Mouse (Mus musculus): ENCODE measurements around the gene Cacna1c. TPM values are rescaled to one million over a fixed set of nuclear protein-coding genes. Genes with fewer than 3 reads are reported as not detected.
"Not testable (repeated sequence)": the region's sequence is repeated elsewhere in the genome, so short reads cannot be mapped to it uniquely, and the experiment has no call there.

The Cacna1c gene
- total RNA-seq, 2 experiments from 2014 or later, result 52.3 to 81.7 TPM

GRCm38 (mm10) chr6:119215040-119215613 lies 18.9 kb upstream of the Cacna1c start:
- intact Hi-C loops (cut with DNase I), result loop anchor here (5.0 kb wide), 2 partner anchors 108 to 588 kb away; no protein-coding TSS in a partner anchor
- no peak for DNase-seq (ENCODE audit: low spot score in 2 of 2)

DNA sequence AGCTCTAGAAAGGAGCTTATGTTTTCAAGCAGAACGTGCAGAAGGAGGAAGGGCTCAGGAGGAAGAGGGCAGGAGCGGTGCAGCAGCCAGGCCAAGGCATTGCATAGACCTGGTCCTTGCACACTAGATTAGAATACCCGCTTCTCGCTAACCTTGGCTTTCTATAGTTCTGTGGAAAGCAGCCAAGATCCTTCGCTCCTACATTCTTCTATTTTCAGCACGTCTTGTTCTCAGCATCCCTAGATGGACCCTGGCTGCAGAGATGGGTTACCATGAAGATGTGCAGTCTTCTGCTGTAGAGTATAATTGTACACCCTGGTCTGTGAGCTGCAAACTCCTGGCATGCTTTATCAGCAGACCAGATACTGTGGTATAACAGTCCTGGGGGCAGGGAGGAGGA lies 18.0 kb upstream of the Cacna1c start:
- DNase-seq (ENCODE audit: low spot score in 2 of 2), result no peak
- intact Hi-C loops (cut with DNase I), result no loop called here

DNA sequence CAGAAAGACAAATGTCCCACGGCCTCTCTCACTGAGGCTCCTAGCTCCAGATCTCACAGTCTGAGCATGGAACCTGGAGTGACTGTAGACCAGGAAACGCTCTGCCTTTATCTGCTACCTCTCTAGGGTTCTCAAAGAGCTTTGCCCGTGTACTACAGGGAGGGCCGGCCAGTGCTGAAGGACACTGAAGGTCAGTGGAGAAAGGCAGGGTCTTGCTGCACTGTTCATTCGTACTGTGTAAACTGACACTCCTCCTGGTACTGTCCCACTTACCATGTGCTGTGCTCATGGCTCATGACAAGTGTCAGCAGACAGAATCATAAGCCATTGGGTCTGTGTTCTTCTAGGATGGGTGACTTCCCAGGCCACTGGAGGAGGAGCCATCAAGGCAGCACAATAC lies 17.2 kb upstream of the Cacna1c start:
- intact Hi-C loops (cut with DNase I), result no loop called here
- DNase-seq (ENCODE audit: low spot score in 2 of 2), result no peak

- intact Hi-C loops (cut with DNase I); DNase-seq (ENCODE audit: low spot score in 2 of 2): not testable (repeated sequence)
Measured at GRCm38 (mm10) chr6:119206006-119206405, 9.8 kb upstream of the Cacna1c start.

DNA sequence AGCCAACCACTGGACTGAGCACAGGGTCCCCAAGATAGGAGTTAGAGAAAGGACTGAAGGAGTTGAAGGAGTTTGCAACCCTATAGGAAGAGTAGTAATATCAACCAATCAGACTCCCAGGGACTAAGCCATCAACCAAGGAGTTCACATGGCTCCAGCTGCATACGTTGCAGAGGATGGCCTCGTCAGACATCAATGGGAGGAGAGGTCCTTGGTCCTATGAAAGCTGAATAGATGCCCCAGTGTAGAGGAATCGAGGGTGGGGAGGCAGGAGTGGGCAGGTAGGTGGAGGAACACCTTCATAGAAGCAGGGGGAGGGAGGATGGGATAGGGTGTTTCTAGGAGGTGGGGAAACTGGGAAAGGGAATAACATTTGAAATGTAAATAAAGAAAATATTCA lies 8.7 kb upstream of the Cacna1c start:
- intact Hi-C loops (cut with DNase I), result no loop called here
- no peak for DNase-seq (ENCODE audit: low spot score in 2 of 2)

DNA sequence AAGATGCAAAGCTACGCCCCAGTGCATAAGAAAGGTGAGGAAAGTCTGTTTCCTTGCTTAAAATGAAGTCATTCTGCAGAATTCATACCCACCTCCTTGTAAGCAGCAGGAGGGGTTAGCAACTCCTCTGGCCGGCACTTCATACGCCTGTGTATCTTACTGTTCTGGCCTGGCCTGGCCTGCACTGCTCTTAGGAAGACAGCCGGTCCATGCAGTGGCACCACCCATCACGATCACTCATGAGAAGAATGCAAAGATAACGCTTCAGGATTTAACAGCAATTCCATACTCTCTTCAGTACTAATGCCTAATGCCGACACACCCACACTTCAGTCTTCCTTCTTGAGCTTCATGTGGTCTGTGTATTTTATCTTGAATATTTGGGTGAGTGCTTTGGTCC lies 8.1 kb upstream of the Cacna1c start:
- intact Hi-C loops (cut with DNase I), result no loop called here
- DNase-seq (ENCODE audit: low spot score in 2 of 2), result no peak

DNA sequence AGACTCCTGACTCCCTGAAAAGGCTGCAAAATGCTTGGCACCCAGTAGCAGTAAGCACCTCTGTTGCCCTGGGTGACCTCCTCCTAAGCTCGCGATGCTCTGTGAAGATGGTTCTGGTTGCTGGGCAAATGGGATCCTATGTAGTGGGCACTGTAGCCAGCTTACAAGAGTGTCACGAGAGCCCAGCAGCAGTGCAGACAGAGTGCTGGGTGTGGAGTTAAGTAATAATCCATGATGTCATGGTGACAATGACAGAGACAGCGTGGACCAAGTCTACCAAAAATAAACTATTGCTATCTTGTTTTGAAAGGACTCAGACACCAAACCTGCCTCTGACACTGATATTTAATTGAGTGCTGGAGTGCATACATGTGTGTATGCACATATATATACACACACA lies 5.4 kb upstream of the Cacna1c start:
- DNase-seq (ENCODE audit: low spot score in 2 of 2), result no peak
- intact Hi-C loops (cut with DNase I), result no loop called here

- intact Hi-C loops (cut with DNase I), result no loop called here
- DNase-seq (ENCODE audit: low spot score in 2 of 2), result no peak
Measured at GRCm38 (mm10) chr6:119200362-119200761, 4.1 kb upstream of the Cacna1c start.

DNA sequence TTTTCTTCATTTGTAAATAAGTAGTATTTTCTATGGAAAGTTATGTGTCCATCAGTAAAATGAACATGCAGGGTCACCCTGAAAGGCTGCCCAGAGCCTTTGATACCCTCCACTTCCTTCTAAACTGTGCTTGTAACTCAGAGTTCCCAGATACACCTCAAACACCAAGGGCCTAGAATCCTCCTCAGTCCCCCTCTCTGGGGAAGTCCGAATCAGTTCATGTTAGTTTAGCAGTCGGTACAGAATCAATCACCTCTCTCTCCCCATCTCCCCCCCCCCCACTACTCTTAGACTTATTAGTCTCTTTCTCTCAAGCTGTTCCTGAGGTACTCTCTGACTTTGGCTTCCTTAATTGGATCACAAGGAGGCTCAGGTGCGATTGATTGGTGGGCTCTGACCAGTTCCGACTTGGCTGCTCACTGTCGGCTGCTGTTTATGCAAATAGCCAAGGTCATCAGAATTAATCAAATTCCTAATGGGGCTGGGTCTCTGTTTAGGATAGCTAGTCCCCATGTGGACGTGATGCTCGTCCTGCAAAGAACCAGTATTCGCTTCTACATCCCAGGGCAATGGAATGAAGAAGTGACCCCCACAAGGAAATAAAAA lies 3.2 kb upstream of the Cacna1c start:
- no peak for DNase-seq (ENCODE audit: low spot score in 2 of 2)
- intact Hi-C loops (cut with DNase I), result no loop called here

GRCm38 (mm10) chr6:119198534-119199273 lies 2.5 kb upstream of the Cacna1c start:
- intact Hi-C loops (cut with DNase I), result no loop called here
- no peak for DNase-seq (ENCODE audit: low spot score in 2 of 2)

GRCm38 (mm10) chr6:119194601-119195000 lies 1.6 kb downstream of the Cacna1c start:
- intact Hi-C loops (cut with DNase I), result no loop called here
- no peak for DNase-seq (ENCODE audit: low spot score in 2 of 2)

- DNase-seq (ENCODE audit: low spot score in 2 of 2), result no peak
Measured at GRCm38 (mm10) chr6:119194161-119194560, 2.1 kb downstream of the Cacna1c start.

DNA sequence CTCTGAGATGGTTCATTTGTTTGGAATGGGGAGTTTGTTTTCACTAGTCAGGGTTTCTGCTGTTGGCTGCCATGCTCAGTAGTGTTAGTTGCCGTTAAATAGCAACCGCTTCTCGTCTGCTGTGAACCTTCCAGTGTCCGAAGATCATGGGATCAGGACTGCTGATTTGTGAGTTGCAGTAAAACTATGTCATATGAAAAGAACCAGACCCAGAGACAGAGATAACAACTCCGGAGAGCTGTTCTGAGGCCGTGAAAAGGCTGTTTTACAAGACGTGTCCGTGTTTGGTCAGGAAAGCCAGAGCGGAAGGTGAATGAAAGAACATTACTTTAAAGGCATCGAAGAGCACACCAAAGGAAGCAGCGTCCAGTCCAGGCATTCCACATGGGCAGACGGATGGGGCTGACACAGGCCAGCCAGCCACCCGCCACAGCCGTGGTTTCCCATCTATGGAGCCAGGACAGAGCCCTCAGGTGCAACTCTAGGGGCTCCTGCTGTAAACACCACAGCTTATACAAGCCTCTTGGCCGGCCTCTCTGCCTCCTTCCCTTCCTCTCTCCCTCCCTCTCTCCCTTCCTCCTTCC lies 2.6 kb downstream of the Cacna1c start:
- DNase-seq (ENCODE audit: low spot score in 2 of 2), result no peak
- intact Hi-C loops (cut with DNase I), result no loop called here

More at GRCm38 (mm10) chr6:119194161-119194560, 2.1 kb downstream of the Cacna1c start:
- intact Hi-C loops (cut with DNase I), result no loop called here

- no peak for DNase-seq (ENCODE audit: low spot score in 2 of 2)
- intact Hi-C loops (cut with DNase I), result no loop called here
Measured at GRCm38 (mm10) chr6:119191478-119191877, 4.7 kb downstream of the Cacna1c start.

DNA sequence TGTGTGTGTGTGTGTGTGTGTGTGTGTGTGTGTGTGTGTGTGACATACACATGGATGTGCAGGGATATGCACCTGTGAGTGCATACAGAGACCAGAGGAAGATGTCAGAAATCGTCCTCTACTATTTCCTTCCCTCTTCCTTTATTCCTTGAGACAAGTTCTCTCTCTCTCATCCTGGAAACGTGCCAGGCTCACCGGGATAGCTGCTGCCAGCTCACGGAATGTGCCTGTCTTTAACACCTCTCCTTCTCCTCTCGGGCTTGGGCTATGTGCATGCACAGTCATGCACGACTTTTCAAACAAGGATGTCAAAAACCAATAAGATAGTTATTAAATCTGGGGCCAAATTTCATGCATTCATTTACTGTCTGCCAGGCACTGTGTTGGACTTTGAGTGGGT lies 8.6 kb downstream of the Cacna1c start:
- DNase-seq (ENCODE audit: low spot score in 2 of 2), result no peak
- intact Hi-C loops (cut with DNase I), result loop anchor here (10.0 kb wide), 1 partner anchor 543 kb away; no protein-coding TSS in a partner anchor

DNA sequence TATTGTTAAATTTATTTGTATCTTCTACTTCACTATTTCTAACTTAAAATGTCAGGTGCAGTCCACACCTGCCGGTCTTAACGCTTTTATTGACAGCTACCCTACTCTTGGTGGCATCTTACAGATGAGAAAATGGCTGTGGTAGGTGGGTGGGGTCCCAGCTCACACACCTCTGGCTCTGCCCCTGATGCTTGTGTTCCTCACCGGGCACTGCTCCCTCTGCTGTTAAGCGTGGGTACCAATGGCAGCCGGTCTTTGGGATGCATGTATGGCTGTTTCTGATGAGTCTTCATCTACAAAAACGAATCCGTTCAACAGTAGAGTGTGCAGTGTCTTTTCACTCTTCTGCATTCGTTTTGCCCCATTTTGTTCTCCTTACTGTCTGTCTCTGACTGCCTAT lies 9.6 kb downstream of the Cacna1c start:
- intact Hi-C loops (cut with DNase I), result loop anchor here (10.0 kb wide), 1 partner anchor 542 kb away; no protein-coding TSS in a partner anchor
- DNase-seq (ENCODE audit: low spot score in 2 of 2), result peak in 1 of 2 experiments; percentile 15

- DNase-seq (ENCODE audit: low spot score in 2 of 2), result no peak
- intact Hi-C loops (cut with DNase I), result loop anchor here (10.0 kb wide), 1 partner anchor 539 kb away; no protein-coding TSS in a partner anchor
Measured at GRCm38 (mm10) chr6:119183781-119184180, 12.4 kb downstream of the Cacna1c start.

- no peak for DNase-seq (ENCODE audit: low spot score in 2 of 2)
- intact Hi-C loops (cut with DNase I), result loop anchor here (10.0 kb wide), 1 partner anchor 537 kb away; no protein-coding TSS in a partner anchor
Measured at GRCm38 (mm10) chr6:119182211-119182610, 14.0 kb downstream of the Cacna1c start.

- intact Hi-C loops (cut with DNase I), result loop anchor here (10.0 kb wide), 1 partner anchor 535 kb away; no protein-coding TSS in a partner anchor
- DNase-seq (ENCODE audit: low spot score in 2 of 2), result no peak
Measured at GRCm38 (mm10) chr6:119180188-119180587, 16.0 kb downstream of the Cacna1c start.

DNA sequence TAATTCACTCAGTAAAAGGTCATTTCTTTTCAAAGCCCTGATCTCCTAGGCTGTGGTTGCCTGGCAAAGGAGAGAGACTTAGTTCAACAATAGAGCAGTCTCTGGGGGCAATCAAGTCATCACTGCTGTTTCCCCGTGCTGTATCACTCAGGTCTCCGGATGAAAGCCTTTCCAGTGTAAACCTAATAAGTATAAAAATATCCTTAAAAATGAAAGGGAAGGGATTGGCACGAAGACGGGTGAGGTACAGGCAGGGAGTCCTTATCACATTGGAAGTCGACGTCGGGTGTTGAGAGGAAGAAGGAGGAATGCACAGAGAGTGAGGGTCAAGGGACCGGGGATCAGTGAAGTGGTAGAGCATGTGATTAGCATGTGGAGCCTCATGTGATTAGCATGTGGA lies 19.1 kb downstream of the Cacna1c start:
- intact Hi-C loops (cut with DNase I), result loop anchor here (5.0 kb wide), 2 partner anchors 70 to 255 kb away; no protein-coding TSS in a partner anchor
- no peak for DNase-seq (ENCODE audit: low spot score in 2 of 2)
